Mouse (Mus musculus): ENCODE results near the gene Dennd6b. TPM values are rescaled to one million over a fixed set of nuclear protein-coding genes. Genes with fewer than 3 reads are reported as not detected.

The Dennd6b gene
- polyA plus RNA-seq, 1 experiment from 2014 or later: 4.1 TPM

GRCm38 (mm10) chr15:89214953-89215352 is 18.7 kb upstream of the Dennd6b start:
- H3K9ac ChIP-seq (ENCODE audit: low read length): no peak overlapping the region
- H3K4me3 ChIP-seq (ENCODE audit: low read depth, low read length): no peak overlapping the region
- H3K27me3 ChIP-seq (ENCODE audit: control insufficient read depth, insufficient read depth, low read length): no peaks in the 10 kb centered on the region
- no peak for ATAC-seq (ENCODE audit: low FRiP score, low TSS enrichment)
- H3K9me3 ChIP-seq (ENCODE audit: control insufficient read depth, low read length): no peaks in the 10 kb centered on the region
- 79% methylated on average over 3 of the region's 3 CpGs for WGBS
- no peak overlapping the region for H3K27ac ChIP-seq (replicated peaks)
- DNase-seq (ENCODE audit: low spot score): no peak
- TF ChIP-seq CTCF (IDR thresholded peaks at IDR 0.05; ENCODE audit: low read depth) (no peak), EP300 (optimal IDR thresholded peaks at IDR 0.05) (no peak)
- no peaks in the 10 kb centered on the region for H3K36me3 ChIP-seq (ENCODE audit: control insufficient read depth, insufficient read depth, low read length)
- H3K4me2 ChIP-seq (replicated peaks; ENCODE audit: low read depth): no peak overlapping the region
- 0 out of 2 replicates have a peak, but pooled peaks cover 2% of the 10 kb centered on the region for H3K4me1 ChIP-seq (replicated peaks; ENCODE audit: control insufficient read depth, insufficient read depth)

- Histone ChIP-seq H3K9ac (ENCODE audit: low read length) (no peak overlapping the region), H3K27me3 (ENCODE audit: control insufficient read depth, insufficient read depth, low read length) (no peaks in the 10 kb centered on the region), H3K4me2 (replicated peaks; ENCODE audit: low read depth) (no peak overlapping the region), H3K4me3 (ENCODE audit: low read depth, low read length) (no peak overlapping the region), H3K9me3 (ENCODE audit: control insufficient read depth, low read length) (no peaks in the 10 kb centered on the region), H3K4me1 (replicated peaks; ENCODE audit: control insufficient read depth, insufficient read depth) (0 out of 2 replicates have a peak, but pooled peaks cover 2% of the 10 kb centered on the region), H3K27ac (replicated peaks) (no peak overlapping the region), H3K36me3 (ENCODE audit: control insufficient read depth, insufficient read depth, low read length) (no peaks in the 10 kb centered on the region)
- ATAC-seq (ENCODE audit: low FRiP score, low TSS enrichment) (no peak), DNase-seq (ENCODE audit: low spot score) (no peak)
- 83% methylated on average over 3 of the region's 3 CpGs for WGBS
- TF ChIP-seq EP300 (optimal IDR thresholded peaks at IDR 0.05): no peak
Measured at GRCm38 (mm10) chr15:89213517-89213916, 17.2 kb upstream of the Dennd6b start.

GRCm38 (mm10) chr15:89212495-89212894 is 16.2 kb upstream of the Dennd6b start:
- H3K27ac ChIP-seq (replicated peaks): no peak overlapping the region
- H3K4me1 ChIP-seq (replicated peaks; ENCODE audit: control insufficient read depth, insufficient read depth): 0 out of 2 replicates have a peak, but pooled peaks cover 2% of the 10 kb centered on the region
- 64% methylated on average over 6 of the region's 6 CpGs for WGBS
- TF ChIP-seq CTCF (IDR thresholded peaks at IDR 0.05; ENCODE audit: low read depth) (no peak), EP300 (optimal IDR thresholded peaks at IDR 0.05) (no peak)
- no peak for ATAC-seq (ENCODE audit: low FRiP score, low TSS enrichment)
- no peaks in the 10 kb centered on the region for H3K27me3 ChIP-seq (ENCODE audit: control insufficient read depth, insufficient read depth, low read length)
- no peaks in the 10 kb centered on the region for H3K36me3 ChIP-seq (ENCODE audit: control insufficient read depth, insufficient read depth, low read length)
- H3K9ac ChIP-seq (ENCODE audit: low read length): peak overlapping the region; percentile 96; the same call in 1 of the 2 replicates
- H3K9me3 ChIP-seq (ENCODE audit: control insufficient read depth, low read length): no peaks in the 10 kb centered on the region
- peak overlapping the region; percentile 86 for H3K4me2 ChIP-seq (replicated peaks; ENCODE audit: low read depth)
- peak overlapping the region; percentile 97; the same call in 1 of the 2 replicates for H3K4me3 ChIP-seq (ENCODE audit: low read depth, low read length)
- no peak for DNase-seq (ENCODE audit: low spot score)

GRCm38 (mm10) chr15:89211716-89212461 is 15.6 kb upstream of the Dennd6b start:
- ATAC-seq (ENCODE audit: low FRiP score, low TSS enrichment) (peak; percentile 30), DNase-seq (ENCODE audit: low spot score) (peak; percentile 21)
- 3% methylated on average over 28 of the region's 35 CpGs for WGBS
- peak overlapping the region; percentile 97 for H3K4me3 ChIP-seq (ENCODE audit: low read depth, low read length)
- no peaks in the 10 kb centered on the region for H3K9me3 ChIP-seq (ENCODE audit: control insufficient read depth, low read length)
- no peak for TF ChIP-seq CTCF (IDR thresholded peaks at IDR 0.05; ENCODE audit: low read depth)
- TF ChIP-seq EP300 (optimal IDR thresholded peaks at IDR 0.05): no peak
- no peaks in the 10 kb centered on the region for H3K27me3 ChIP-seq (ENCODE audit: control insufficient read depth, insufficient read depth, low read length)
- peak overlapping the region; percentile 86 for H3K4me2 ChIP-seq (replicated peaks; ENCODE audit: low read depth)
- H3K4me1 ChIP-seq (replicated peaks; ENCODE audit: control insufficient read depth, insufficient read depth): 0 out of 2 replicates have a peak, but pooled peaks cover 2% of the 10 kb centered on the region
- H3K36me3 ChIP-seq (ENCODE audit: control insufficient read depth, insufficient read depth, low read length): no peaks in the 10 kb centered on the region
- peak overlapping the region; percentile 92 for H3K27ac ChIP-seq (replicated peaks)
- H3K9ac ChIP-seq (ENCODE audit: low read length): peak overlapping the region; percentile 96

GRCm38 (mm10) chr15:89210915-89211715 is 14.8 kb upstream of the Dennd6b start, which contains the start of gene Ppp6r2:
Gene Ppp6r2, plus strand, starts transcription at chr15:89211553.
- no peaks in the 10 kb centered on the region for H3K9me3 ChIP-seq (ENCODE audit: control insufficient read depth, low read length)
- H3K9ac ChIP-seq (ENCODE audit: low read length): peak within 1 kb of the TSS; percentile 96
- WGBS: 3% methylated on average over 41 of the region's 73 CpGs
- H3K4me2 ChIP-seq (replicated peaks; ENCODE audit: low read depth): peak within 1 kb of the TSS; percentile 86
- H3K27me3 ChIP-seq (ENCODE audit: control insufficient read depth, insufficient read depth, low read length): no peaks in the 10 kb centered on the region
- peak within 1 kb of the TSS; percentile 92 for H3K27ac ChIP-seq (replicated peaks)
- TF ChIP-seq CTCF (IDR thresholded peaks at IDR 0.05; ENCODE audit: low read depth) (peak; percentile 57), EP300 (optimal IDR thresholded peaks at IDR 0.05) (no peak)
- H3K4me3 ChIP-seq (ENCODE audit: low read depth, low read length): peak within 1 kb of the TSS; percentile 97
- H3K36me3 ChIP-seq (ENCODE audit: control insufficient read depth, insufficient read depth, low read length): no peaks in the 10 kb centered on the region
- peak; percentile 88 for DNase-seq (ENCODE audit: low spot score)
- peak; percentile 80 for ATAC-seq (ENCODE audit: low FRiP score, low TSS enrichment)
- H3K4me1 ChIP-seq (replicated peaks; ENCODE audit: control insufficient read depth, insufficient read depth): 0 out of 2 replicates have a peak, but pooled peaks cover 2% of the 10 kb centered on the region

All from stomach, postnatal 0 days (tissue).